Mouse (Mus musculus) megakaryocyte, embryonic 14.5 days (primary cell): ENCODE results near the gene Clta. TPM values are rescaled to one million over a fixed set of nuclear protein-coding genes. Genes with fewer than 3 reads are reported as not detected.

Experiments
- H3K27me3 ChIP-seq: replicated peaks from 2 replicates; pipeline ENCODE3; 2012; ENCODE audit warnings: inconsistent platforms
- H3K36me3 ChIP-seq: replicated peaks from 2 replicates; pipeline ENCODE3; 2012; ENCODE audit warnings: low read length, inconsistent platforms, mixed read lengths
- H3K4me1 ChIP-seq: 2 replicates; pipeline ENCODE4 v1.6.1; 2012; ENCODE audit warnings: inconsistent platforms
- H3K4me3 ChIP-seq: replicated peaks from 2 replicates; pipeline ENCODE3; 2012; ENCODE audit warnings: moderate library complexity, mild to moderate bottlenecking, inconsistent platforms
- H3K9me3 ChIP-seq: 2 replicates; pipeline ENCODE4 v1.6.1; 2012; ENCODE audit warnings: inconsistent platforms
- FLI1 ChIP-seq: IDR thresholded peaks from 2 replicates; pipeline ENCODE4 v1.6.1; 2012; ENCODE audit warnings: low read length, inconsistent platforms, mixed read lengths
- GATA1 ChIP-seq: IDR thresholded peaks from 3 replicates; pipeline ENCODE4 v1.6.1; 2012; ENCODE audit warnings: mixed read lengths, low read length, inconsistent platforms, borderline replicate concordance
- polyA plus RNA-seq: library from polyadenylated mRNA; stranded (reverse); fragments of >175 nt; gene quantifications from 2 replicates; pipeline ENCODE4 v1.2.3, GENCODE M21; 2012; ENCODE audit warnings: low replicate concordance; ENCODE audit not compliant: insufficient read depth

Clta gene
- polyA plus RNA-seq, 1 experiment: 432 TPM

DNA sequence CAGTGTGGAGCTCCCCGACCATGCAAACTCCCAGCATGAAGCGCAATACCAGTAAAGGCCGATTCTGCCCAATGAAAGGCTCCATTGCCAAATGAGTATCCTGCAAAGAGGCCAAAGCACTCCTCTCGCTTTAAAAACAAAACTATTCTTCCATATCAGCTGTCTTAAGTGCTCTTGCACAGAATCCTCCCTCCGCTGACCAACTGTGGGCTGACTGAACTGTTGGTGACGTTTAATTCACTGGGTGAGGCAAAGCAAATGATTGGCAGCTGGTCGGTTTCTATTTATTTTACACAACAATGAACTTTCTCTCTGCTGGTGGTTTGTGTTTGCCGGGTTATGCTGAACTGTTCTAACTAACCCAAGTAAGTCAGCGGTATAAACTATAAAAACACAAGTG, 64.5 kb downstream of the Clta start:
- no peaks in the 10 kb centered on the region for H3K9me3 ChIP-seq
- H3K27me3 ChIP-seq: no peaks in the 10 kb centered on the region
- H3K4me3 ChIP-seq: no peak overlapping the region
- TF ChIP-seq GATA1 (no peak), FLI1 (no peak)
- H3K4me1 ChIP-seq: peaks cover 71% of the 10 kb centered on the region
- H3K36me3 ChIP-seq: peaks cover 17% of the 10 kb centered on the region

DNA sequence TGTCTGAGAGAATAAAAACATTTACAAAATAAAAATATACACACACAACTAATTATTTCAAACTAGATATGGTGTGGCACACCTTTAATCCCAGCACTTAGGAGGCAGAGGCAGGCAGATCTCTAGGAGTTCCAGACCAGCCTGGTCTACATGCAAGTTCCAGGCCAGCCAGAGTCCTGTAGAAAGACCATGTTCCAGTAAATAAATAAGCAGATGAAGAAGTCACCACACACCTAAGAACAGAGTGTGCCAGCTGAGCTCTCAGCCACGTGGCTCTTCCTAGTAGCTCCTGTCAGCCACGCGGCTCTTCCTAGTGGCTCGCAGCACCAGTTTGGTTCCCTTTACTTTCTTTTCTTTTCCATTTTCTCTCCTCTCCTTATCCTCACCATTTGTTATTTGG, 65.2 kb downstream of the Clta start:
- peaks cover 17% of the 10 kb centered on the region for H3K36me3 ChIP-seq
- H3K4me1 ChIP-seq: peaks cover 75% of the 10 kb centered on the region
- no peak for TF ChIP-seq FLI1
- no peak for TF ChIP-seq GATA1
- no peak overlapping the region for H3K4me3 ChIP-seq
- no peaks in the 10 kb centered on the region for H3K27me3 ChIP-seq
- no peaks in the 10 kb centered on the region for H3K9me3 ChIP-seq

DNA sequence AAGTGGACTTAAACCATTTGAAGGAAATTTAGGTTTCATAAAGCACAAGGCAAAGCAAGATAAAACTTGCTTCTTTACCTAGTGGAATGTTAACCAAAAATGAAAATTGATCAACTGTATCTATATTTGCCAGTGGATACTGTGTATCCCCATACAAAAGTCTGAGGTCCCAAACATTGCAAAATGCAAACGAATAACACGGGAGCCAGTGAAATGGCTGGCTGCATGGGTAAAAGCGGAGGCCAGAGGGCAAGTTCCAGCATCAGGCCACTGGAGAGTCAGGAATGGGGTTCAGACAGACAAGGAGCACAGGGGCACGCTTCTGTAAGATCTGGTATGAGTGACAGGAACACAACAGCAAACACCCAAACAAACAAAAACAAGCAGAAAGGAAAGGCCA, 66.4 kb downstream of the Clta start:
- peak overlapping the region; percentile 99 for H3K4me3 ChIP-seq
- no peaks in the 10 kb centered on the region for H3K27me3 ChIP-seq
- H3K9me3 ChIP-seq: no peaks in the 10 kb centered on the region
- H3K4me1 ChIP-seq: peaks cover 69% of the 10 kb centered on the region
- H3K36me3 ChIP-seq: peaks cover 13% of the 10 kb centered on the region
- no peak for TF ChIP-seq FLI1
- no peak for TF ChIP-seq GATA1

DNA sequence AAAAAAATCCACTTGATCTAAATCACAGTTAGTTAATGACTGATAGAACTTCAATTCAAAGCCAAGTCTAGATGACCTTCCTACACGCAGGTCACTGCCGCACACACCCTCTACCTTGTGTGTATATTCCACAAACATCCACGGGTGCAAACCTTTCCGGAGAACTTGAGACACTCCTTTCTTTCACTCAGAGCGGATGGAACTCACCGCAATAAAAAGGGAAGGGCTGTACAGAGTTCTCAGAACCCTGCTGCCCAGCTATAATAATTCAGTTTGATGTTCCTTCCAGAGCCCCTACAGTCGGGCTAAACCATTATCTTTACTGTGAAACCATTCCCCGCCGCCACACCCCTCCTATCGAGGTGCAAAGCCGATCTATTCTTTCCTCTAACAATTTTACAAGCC, 67.5 kb downstream of the Clta start:
- peak overlapping the region; percentile 99 for H3K4me3 ChIP-seq
- peaks cover 4% of the 10 kb centered on the region for H3K36me3 ChIP-seq
- peaks cover 58% of the 10 kb centered on the region for H3K4me1 ChIP-seq
- TF ChIP-seq FLI1 (no peak), GATA1 (no peak)
- no peaks in the 10 kb centered on the region for H3K27me3 ChIP-seq
- H3K9me3 ChIP-seq: no peaks in the 10 kb centered on the region

DNA sequence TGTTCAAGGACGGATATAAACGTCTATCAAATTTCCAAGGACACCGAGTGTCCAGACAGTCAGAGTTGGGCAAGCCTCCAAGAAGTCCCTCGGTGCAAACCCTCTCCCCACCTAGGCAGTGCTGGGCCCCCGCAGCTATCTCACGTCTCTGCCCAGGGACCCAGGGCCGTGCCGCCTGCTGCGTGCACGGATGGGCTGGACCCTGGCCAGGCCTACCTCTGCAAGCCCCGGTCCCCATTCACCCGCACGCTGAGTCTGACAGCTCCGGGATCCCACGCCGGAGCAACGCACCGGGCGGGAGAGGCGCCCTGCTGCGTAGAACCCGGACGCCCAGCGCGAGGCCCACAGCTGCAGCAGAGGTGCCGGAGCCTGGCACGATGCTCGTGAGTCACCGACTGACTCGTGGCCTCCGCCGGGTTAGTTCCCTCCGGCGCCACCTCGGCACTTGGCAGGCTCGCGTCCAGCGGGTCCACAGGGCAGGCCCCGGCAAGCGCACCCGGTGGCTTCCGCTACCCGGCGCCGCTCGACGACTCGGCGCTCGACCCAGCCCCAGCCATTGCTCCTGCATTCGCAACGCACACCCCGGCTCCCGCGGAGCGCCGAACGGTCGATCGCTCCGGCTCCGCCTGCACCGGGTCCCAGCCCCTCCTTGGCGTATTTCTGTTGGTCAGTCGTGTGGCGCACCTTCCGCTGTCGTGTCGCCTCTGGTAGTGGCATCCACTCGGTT, 68.1 kb downstream of the Clta start:
- peak overlapping the region; percentile 99 for H3K4me3 ChIP-seq
- H3K4me1 ChIP-seq: peaks cover 53% of the 10 kb centered on the region
- no peaks in the 10 kb centered on the region for H3K27me3 ChIP-seq
- peaks cover 3% of the 10 kb centered on the region for H3K36me3 ChIP-seq
- H3K9me3 ChIP-seq: no peaks in the 10 kb centered on the region
- TF ChIP-seq GATA1 (no peak), FLI1 (no peak)

DNA sequence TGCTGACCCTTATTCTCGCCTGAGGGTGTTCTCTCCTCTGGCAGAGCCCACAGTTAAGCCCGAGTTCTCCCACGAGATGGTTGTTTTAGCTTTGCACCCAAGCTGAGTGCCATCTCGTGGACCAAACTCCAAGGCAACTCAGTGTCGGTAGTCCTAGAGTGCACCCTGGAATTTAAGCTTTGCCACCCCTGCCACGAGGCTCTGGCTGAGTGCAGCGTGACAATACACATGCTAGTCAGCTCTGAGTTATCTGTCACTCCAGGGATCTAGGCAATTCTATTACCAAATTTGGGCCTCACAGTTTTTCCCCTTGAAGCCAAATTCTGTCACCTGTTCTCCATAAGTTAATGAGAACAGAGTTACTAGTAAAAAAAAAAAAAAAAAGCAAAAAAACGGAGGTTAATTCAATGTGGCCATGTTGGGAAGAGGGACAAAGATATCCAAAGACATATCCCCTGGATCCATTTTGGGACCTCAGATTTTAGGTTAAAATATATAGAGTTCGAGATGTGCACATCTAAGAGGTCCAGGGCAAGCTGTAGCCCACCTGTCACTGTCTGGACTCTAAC, 68.7 kb downstream of the Clta start:
- H3K4me3 ChIP-seq: peak overlapping the region; percentile 99
- no peaks in the 10 kb centered on the region for H3K36me3 ChIP-seq
- no peaks in the 10 kb centered on the region for H3K9me3 ChIP-seq
- peaks cover 46% of the 10 kb centered on the region for H3K4me1 ChIP-seq
- no peaks in the 10 kb centered on the region for H3K27me3 ChIP-seq
- no peak for TF ChIP-seq FLI1
- TF ChIP-seq GATA1: no peak

DNA sequence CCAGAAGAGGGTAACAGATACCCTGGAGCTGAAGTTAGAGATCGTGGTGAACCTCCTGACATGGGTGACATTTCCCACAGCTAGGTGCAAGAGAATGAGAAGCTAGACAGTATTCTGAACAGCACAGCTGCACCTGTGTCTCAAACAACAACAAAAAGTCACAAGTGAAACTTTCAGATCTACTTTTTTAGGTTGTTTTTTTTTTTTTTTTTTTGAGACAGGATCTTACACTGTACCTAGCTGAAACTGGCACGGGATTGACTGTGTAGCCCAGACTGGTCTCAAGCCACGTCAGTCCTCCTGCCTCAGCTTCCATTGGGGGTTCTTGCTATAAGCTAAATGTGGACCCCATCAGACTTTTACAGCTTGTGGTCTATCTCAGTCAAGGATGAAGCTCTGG, 69.5 kb downstream of the Clta start:
- Histone ChIP-seq H3K9me3 (no peaks in the 10 kb centered on the region), H3K4me3 (no peak overlapping the region), H3K27me3 (no peaks in the 10 kb centered on the region), H3K36me3 (no peaks in the 10 kb centered on the region), H3K4me1 (peaks cover 44% of the 10 kb centered on the region)
- TF ChIP-seq FLI1 (no peak), GATA1 (no peak)

DNA sequence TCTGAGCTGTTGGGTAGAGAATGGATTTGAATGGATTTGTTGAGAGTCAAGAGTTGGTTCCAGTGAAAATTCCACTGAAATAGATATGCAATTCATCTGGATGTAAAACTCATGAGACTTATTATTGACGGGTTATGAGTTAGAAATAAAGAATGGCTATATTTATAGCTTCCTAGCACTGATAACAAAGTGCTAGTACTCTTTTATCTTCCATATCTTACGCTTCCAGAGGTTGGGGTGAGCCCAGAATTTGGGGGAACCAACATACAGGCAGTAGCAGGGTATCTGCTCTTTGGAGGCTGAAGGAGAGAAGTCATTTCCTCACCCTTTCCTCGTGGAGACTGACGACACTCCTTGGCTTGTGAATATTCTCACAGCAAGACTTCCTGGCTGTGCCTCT, 70.2 kb downstream of the Clta start:
- peaks cover 46% of the 10 kb centered on the region for H3K4me1 ChIP-seq
- no peak overlapping the region for H3K4me3 ChIP-seq
- no peaks in the 10 kb centered on the region for H3K9me3 ChIP-seq
- no peak for TF ChIP-seq GATA1
- TF ChIP-seq FLI1: no peak
- no peaks in the 10 kb centered on the region for H3K36me3 ChIP-seq
- no peaks in the 10 kb centered on the region for H3K27me3 ChIP-seq

DNA sequence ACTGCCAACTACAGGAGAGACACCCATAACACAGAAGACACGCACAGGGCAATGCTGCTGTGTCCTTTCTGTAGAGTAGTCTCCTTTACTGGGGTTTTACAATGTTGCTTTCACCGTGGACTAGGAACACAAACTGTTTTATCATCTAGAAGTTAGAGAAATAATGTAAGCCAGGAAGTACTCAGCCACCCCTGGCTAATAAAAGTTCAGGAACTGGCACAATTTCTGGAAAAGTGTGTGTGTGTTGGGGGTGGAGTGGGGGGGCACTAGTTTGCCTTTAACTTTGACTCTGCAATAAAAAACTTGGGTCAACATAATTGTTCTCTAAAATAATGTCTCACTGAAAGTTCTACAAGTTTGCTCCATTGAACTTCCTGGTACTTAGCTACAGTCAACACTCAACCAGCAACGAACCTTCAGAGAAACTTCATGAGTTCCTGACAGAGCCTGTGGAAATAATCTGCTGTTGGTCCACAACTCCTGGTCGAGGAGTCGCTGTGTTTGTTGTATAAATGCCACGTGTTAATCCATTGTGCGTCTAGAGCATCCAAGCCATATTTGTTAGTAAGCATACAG, 74.2 kb downstream of the Clta start:
- Histone ChIP-seq H3K4me1 (peaks cover 23% of the 10 kb centered on the region), H3K27me3 (peaks cover 6% of the 10 kb centered on the region), H3K4me3 (no peak overlapping the region), H3K9me3 (no peaks in the 10 kb centered on the region), H3K36me3 (no peaks in the 10 kb centered on the region)
- TF ChIP-seq GATA1: no peak
- TF ChIP-seq FLI1: no peak

Other genes starting within 250 kb of the Clta start
- gene Olfr159, start 233.4 kb upstream of the Clta start, polyA plus RNA-seq: not detected in 2 replicates
- gene Olfr156, start 180.6 kb upstream of the Clta start, polyA plus RNA-seq: not detected in 2 replicates
- 0.13 and 0.40 TPM in 2 replicates for gene Olfr157, start 164.3 kb upstream of the Clta start, polyA plus RNA-seq
- gene Olfr155, start 152.9 kb upstream of the Clta start, polyA plus RNA-seq: 0.08 TPM in 1 of 2 replicates, not detected in the other
- not detected in 2 replicates for gene Reck, start 128.9 kb upstream of the Clta start, polyA plus RNA-seq
- gene Glipr2, start 47.1 kb upstream of the Clta start, polyA plus RNA-seq: 6.5 and 32.0 TPM in 2 replicates
- gene Ccin, start 21.0 kb upstream of the Clta start, polyA plus RNA-seq: not detected in 2 replicates
- gene Gne, start 79.7 kb downstream of the Clta start, polyA plus RNA-seq: 31.0 and 61.1 TPM in 2 replicates
- 1.5 and 5.3 TPM in 2 replicates for gene Rnf38, start 229.3 kb downstream of the Clta start, polyA plus RNA-seq